Mouse (Mus musculus) heart, embryonic 10.5 days (tissue): ENCODE data around the gene Camk2d. TPM values are rescaled to one million over a fixed set of nuclear protein-coding genes. Genes with fewer than 3 reads are reported as not detected.
A peak's percentile ranks its signal among the peaks of the same experiment; 100 is the strongest.

Experiments used
- DNase-seq: peaks from one replicate; pipeline ENCODE4 v3.0.0-alpha.2; 2017; ENCODE audit warnings: low spot score
- H3K27ac ChIP-seq: fragments of 300-500 bp; sonication (generic); 2 replicates; pipeline ENCODE4 v1.5.1; 2016; ENCODE audit warnings: mild to moderate bottlenecking
- H3K27me3 ChIP-seq: fragments of 300-500 bp; sonication (generic); 2 replicates; pipeline ENCODE4 v1.6.1; 2016; ENCODE audit warnings: mild to moderate bottlenecking; ENCODE audit not compliant: poor library complexity, insufficient read depth, severe bottlenecking
- H3K36me3 ChIP-seq: fragments of 300-500 bp; sonication (generic); 2 replicates; pipeline ENCODE4 v1.6.1; 2016; ENCODE audit warnings: mild to moderate bottlenecking, moderate library complexity
- H3K4me1 ChIP-seq: fragments of 300-500 bp; sonication (generic); 2 replicates; pipeline ENCODE4 v1.6.1; 2016; ENCODE audit warnings: mild to moderate bottlenecking
- H3K4me3 ChIP-seq: fragments of 300-500 bp; sonication (generic); 2 replicates; pipeline ENCODE4 v1.5.1; 2016; ENCODE audit warnings: mild to moderate bottlenecking, moderate library complexity
- H3K9me3 ChIP-seq: fragments of 300-500 bp; sonication (generic); 2 replicates; pipeline ENCODE4 v1.6.1; 2016; ENCODE audit warnings: mild to moderate bottlenecking, moderate library complexity
- WGBS: fragments of 180-500 bp; shearing (Covaris S2); methylation state at CpG from one replicate; pipeline ENCODE4 v1.1.7; 2016; 5-methylcytosine and 5-hydroxymethylcytosine counted together
- polyA plus RNA-seq: library from polyadenylated mRNA; unstranded; fragments of >200 nt; fragmentation: Nextera tagmentation; extraction: Ambion mirVana; gene quantifications from 2 replicates; pipeline ENCODE4 v1.2.1, GENCODE M21; 2016

Gene Camk2d
- polyA plus RNA-seq, 1 experiment from 2014 or later: 58.0 TPM

- Histone ChIP-seq H3K4me3 (no peak overlapping the region), H3K27me3 (no peaks in the 10 kb centered on the region), H3K27ac (no peak overlapping the region), H3K9me3 (no peaks in the 10 kb centered on the region), H3K4me1 (peaks cover 17% of the 10 kb centered on the region; the same call in 1 of the 2 replicates), H3K36me3 (no peaks in the 10 kb centered on the region)
- 87% methylated on average over 7 of the region's 7 CpGs for WGBS
- DNase-seq: no peak
Observed at GRCm38 (mm10) chr3:126751377-126752098, 155.4 kb downstream of the Camk2d start.

- Histone ChIP-seq H3K36me3 (no peaks in the 10 kb centered on the region), H3K27ac (peak overlapping the region; percentile 52; the same call in 1 of the 2 replicates), H3K27me3 (no peaks in the 10 kb centered on the region), H3K4me1 (peaks cover 11% of the 10 kb centered on the region; the same call in 1 of the 2 replicates), H3K4me3 (no peak overlapping the region), H3K9me3 (no peaks in the 10 kb centered on the region)
- DNase-seq: no peak
- WGBS: 53% methylated on average over 6 of the region's 6 CpGs
Observed at GRCm38 (mm10) chr3:126752978-126753377, 156.9 kb downstream of the Camk2d start.

- DNase-seq: no peak
- no peak overlapping the region for H3K27ac ChIP-seq
- 77% methylated on average over 1 of the region's 1 CpGs for WGBS
- no peaks in the 10 kb centered on the region for H3K27me3 ChIP-seq
- H3K4me3 ChIP-seq: no peak overlapping the region
- no peaks in the 10 kb centered on the region for H3K9me3 ChIP-seq
- no peaks in the 10 kb centered on the region for H3K36me3 ChIP-seq
- H3K4me1 ChIP-seq: peaks cover 7% of the 10 kb centered on the region; the same call in 1 of the 2 replicates
Observed at GRCm38 (mm10) chr3:126758398-126758797, 162.3 kb downstream of the Camk2d start.

- 81% methylated on average over 3 of the region's 3 CpGs for WGBS
- DNase-seq: no peak
- Histone ChIP-seq H3K9me3 (no peaks in the 10 kb centered on the region), H3K36me3 (no peaks in the 10 kb centered on the region), H3K4me3 (no peak overlapping the region), H3K27ac (no peak overlapping the region), H3K27me3 (no peaks in the 10 kb centered on the region), H3K4me1 (peaks cover 7% of the 10 kb centered on the region; the same call in 1 of the 2 replicates)
Observed at GRCm38 (mm10) chr3:126760608-126761007, 164.5 kb downstream of the Camk2d start.

- Histone ChIP-seq H3K9me3 (no peaks in the 10 kb centered on the region), H3K4me3 (no peak overlapping the region), H3K4me1 (peaks cover 11% of the 10 kb centered on the region), H3K27ac (no peak overlapping the region), H3K27me3 (no peaks in the 10 kb centered on the region), H3K36me3 (peaks cover 3% of the 10 kb centered on the region; the same call in 1 of the 2 replicates)
- 89% methylated on average over 4 of the region's 4 CpGs for WGBS
- DNase-seq: no peak
Observed at GRCm38 (mm10) chr3:126764745-126765144, 168.6 kb downstream of the Camk2d start.

- Histone ChIP-seq H3K27ac (no peak overlapping the region), H3K9me3 (no peaks in the 10 kb centered on the region)
- 54% methylated on average over 6 of the region's 6 CpGs for WGBS
Observed at GRCm38 (mm10) chr3:126770056-126770455, 174.0 kb downstream of the Camk2d start.

GRCm38 (mm10) chr3:126771032-126771431 lies 174.9 kb downstream of the Camk2d start:
- Histone ChIP-seq H3K27me3 (no peaks in the 10 kb centered on the region), H3K9me3 (no peaks in the 10 kb centered on the region), H3K4me3 (no peak overlapping the region), H3K4me1 (peaks cover 10% of the 10 kb centered on the region; the same call in 1 of the 2 replicates), H3K36me3 (peaks cover 6% of the 10 kb centered on the region; the same call in 1 of the 2 replicates), H3K27ac (no peak overlapping the region)
- no peak for DNase-seq
- WGBS: 81% methylated on average over 8 of the region's 8 CpGs

More at GRCm38 (mm10) chr3:126770056-126770455, 174.0 kb downstream of the Camk2d start:
- Histone ChIP-seq H3K36me3 (peaks cover 6% of the 10 kb centered on the region; the same call in 1 of the 2 replicates), H3K4me3 (no peak overlapping the region), H3K4me1 (peaks cover 10% of the 10 kb centered on the region; the same call in 1 of the 2 replicates), H3K27me3 (no peaks in the 10 kb centered on the region)
- DNase-seq: no peak

- peak; percentile 86 for DNase-seq
- H3K9me3 ChIP-seq: no peaks in the 10 kb centered on the region
- no peak overlapping the region for H3K27ac ChIP-seq
- H3K4me3 ChIP-seq: no peak overlapping the region
- peaks cover 10% of the 10 kb centered on the region; the same call in 1 of the 2 replicates for H3K4me1 ChIP-seq
- 25% methylated on average over 6 of the region's 6 CpGs for WGBS
- H3K36me3 ChIP-seq: peaks cover 6% of the 10 kb centered on the region; the same call in 1 of the 2 replicates
- no peaks in the 10 kb centered on the region for H3K27me3 ChIP-seq
Observed at GRCm38 (mm10) chr3:126771541-126771940, 175.4 kb downstream of the Camk2d start.

- H3K4me3 ChIP-seq: no peak overlapping the region
- no peak for DNase-seq
- no peak overlapping the region for H3K27ac ChIP-seq
- 0 out of 2 replicates have a peak, but pooled peaks cover under 1% of the 10 kb centered on the region for H3K4me1 ChIP-seq
- H3K36me3 ChIP-seq: 0 out of 2 replicates have a peak, but pooled peaks cover under 1% of the 10 kb centered on the region
- H3K27me3 ChIP-seq: no peaks in the 10 kb centered on the region
- no peaks in the 10 kb centered on the region for H3K9me3 ChIP-seq
Observed at GRCm38 (mm10) chr3:126776001-126776400, 179.9 kb downstream of the Camk2d start.

GRCm38 (mm10) chr3:126777101-126777500 lies 181.0 kb downstream of the Camk2d start:
- 94% methylated on average over 9 of the region's 9 CpGs for WGBS
- DNase-seq: no peak
- H3K27me3 ChIP-seq: no peaks in the 10 kb centered on the region
- no peak overlapping the region for H3K4me3 ChIP-seq
- H3K27ac ChIP-seq: no peak overlapping the region
- 0 out of 2 replicates have a peak, but pooled peaks cover 4% of the 10 kb centered on the region for H3K36me3 ChIP-seq
- H3K9me3 ChIP-seq: no peaks in the 10 kb centered on the region
- H3K4me1 ChIP-seq: no peaks in the 10 kb centered on the region

GRCm38 (mm10) chr3:126777879-126778278 lies 181.8 kb downstream of the Camk2d start:
- no peak overlapping the region for H3K27ac ChIP-seq
- H3K9me3 ChIP-seq: no peaks in the 10 kb centered on the region
- H3K4me1 ChIP-seq: no peaks in the 10 kb centered on the region
- no peak for DNase-seq
- H3K36me3 ChIP-seq: 0 out of 2 replicates have a peak, but pooled peaks cover 4% of the 10 kb centered on the region
- H3K27me3 ChIP-seq: no peaks in the 10 kb centered on the region
- H3K4me3 ChIP-seq: no peak overlapping the region
- WGBS: 87% methylated on average over 1 of the region's 1 CpGs

GRCm38 (mm10) chr3:126780014-126780615 lies 184.0 kb downstream of the Camk2d start:
- H3K27me3 ChIP-seq: no peaks in the 10 kb centered on the region
- DNase-seq: no peak
- 32% methylated on average over 5 of the region's 5 CpGs for WGBS
- H3K4me3 ChIP-seq: peak overlapping the region; percentile 22; the same call in 1 of the 2 replicates
- H3K36me3 ChIP-seq: peaks cover 8% of the 10 kb centered on the region; the same call in 1 of the 2 replicates
- no peaks in the 10 kb centered on the region for H3K9me3 ChIP-seq
- H3K27ac ChIP-seq: peak overlapping the region; percentile 85
- H3K4me1 ChIP-seq: peaks cover 7% of the 10 kb centered on the region; the same call in 1 of the 2 replicates
